Mouse (Mus musculus): ENCODE data around the gene Rbm17.
"Not testable (repeated sequence)": the region's sequence is repeated elsewhere in the genome, so short reads cannot be mapped to it uniquely, and the experiment has no call there.

Rbm17 gene

GRCm38 (mm10) chr2:11547609-11548008 lies 56.3 kb downstream of the Rbm17 start:
- TF ChIP-seq NANOG (IDR thresholded peaks at IDR 0.05; ENCODE audit: borderline replicate concordance, low read length) = no peak
- no peak for TF ChIP-seq POU5F1 (IDR thresholded peaks at IDR 0.05; ENCODE audit: borderline replicate concordance, low read length)
- peak; percentile 54 for TF ChIP-seq CTCF (conservative IDR thresholded peaks at IDR 0.05; ENCODE audit: low read length)
- H3K4me1 ChIP-seq (replicated peaks; ENCODE audit: low read depth, low read length) = peaks cover 52% of the 10 kb centered on the region
- H3K27me3 ChIP-seq (ENCODE audit: insufficient read depth, low read length) = peaks cover 27% of the 10 kb centered on the region
- H3K4me3 ChIP-seq (replicated peaks; ENCODE audit: low read length) = no peak overlapping the region
- H3K36me3 ChIP-seq (ENCODE audit: insufficient read depth, low read length) = no peaks in the 10 kb centered on the region
- peaks cover under 1% of the 10 kb centered on the region; the same call in 1 of the 2 replicates for H3K9me3 ChIP-seq (ENCODE audit: low read length)

GRCm38 (mm10) chr2:11546091-11546490 lies 57.9 kb downstream of the Rbm17 start:
- H3K4me1 ChIP-seq (replicated peaks; ENCODE audit: low read depth, low read length) = peaks cover 42% of the 10 kb centered on the region
- peaks cover 10% of the 10 kb centered on the region for H3K9me3 ChIP-seq (ENCODE audit: low read length)
- TF ChIP-seq NANOG (IDR thresholded peaks at IDR 0.05; ENCODE audit: borderline replicate concordance, low read length) = no peak
- no peak for TF ChIP-seq CTCF (conservative IDR thresholded peaks at IDR 0.05; ENCODE audit: low read length)
- TF ChIP-seq POU5F1 (IDR thresholded peaks at IDR 0.05; ENCODE audit: borderline replicate concordance, low read length) = no peak
- peaks cover 17% of the 10 kb centered on the region for H3K27me3 ChIP-seq (ENCODE audit: insufficient read depth, low read length)
- H3K4me3 ChIP-seq (replicated peaks; ENCODE audit: low read length) = peak overlapping the region; percentile 35
- no peaks in the 10 kb centered on the region for H3K36me3 ChIP-seq (ENCODE audit: insufficient read depth, low read length)

GRCm38 (mm10) chr2:11545380-11545779 lies 58.6 kb downstream of the Rbm17 start:
- Histone ChIP-seq H3K4me3 (replicated peaks; ENCODE audit: low read length) (no peak overlapping the region), H3K36me3 (ENCODE audit: insufficient read depth, low read length) (no peaks in the 10 kb centered on the region), H3K9me3 (ENCODE audit: low read length) (peaks cover 10% of the 10 kb centered on the region), H3K27me3 (ENCODE audit: insufficient read depth, low read length) (peaks cover 10% of the 10 kb centered on the region), H3K4me1 (replicated peaks; ENCODE audit: low read depth, low read length) (peaks cover 42% of the 10 kb centered on the region)
- no peak for TF ChIP-seq CTCF (conservative IDR thresholded peaks at IDR 0.05; ENCODE audit: low read length)
- TF ChIP-seq NANOG (IDR thresholded peaks at IDR 0.05; ENCODE audit: borderline replicate concordance, low read length) = no peak

GRCm38 (mm10) chr2:11544342-11544741 lies 59.6 kb downstream of the Rbm17 start:
- peaks cover 10% of the 10 kb centered on the region for H3K9me3 ChIP-seq (ENCODE audit: low read length)
- H3K27me3 ChIP-seq (ENCODE audit: insufficient read depth, low read length) = no peaks in the 10 kb centered on the region
- H3K36me3 ChIP-seq (ENCODE audit: insufficient read depth, low read length) = no peaks in the 10 kb centered on the region
- H3K4me1 ChIP-seq (replicated peaks; ENCODE audit: low read depth, low read length) = peaks cover 42% of the 10 kb centered on the region
- no peak overlapping the region for H3K4me3 ChIP-seq (replicated peaks; ENCODE audit: low read length)
- TF ChIP-seq POU5F1 (IDR thresholded peaks at IDR 0.05; ENCODE audit: borderline replicate concordance, low read length) (no peak), CTCF (conservative IDR thresholded peaks at IDR 0.05; ENCODE audit: low read length) (no peak), NANOG (IDR thresholded peaks at IDR 0.05; ENCODE audit: borderline replicate concordance, low read length) (no peak)

GRCm38 (mm10) chr2:11543158-11543557 lies 60.8 kb downstream of the Rbm17 start:
- Histone ChIP-seq H3K4me1 (replicated peaks; ENCODE audit: low read depth, low read length) (peaks cover 46% of the 10 kb centered on the region), H3K9me3 (ENCODE audit: low read length) (peaks cover 15% of the 10 kb centered on the region), H3K36me3 (ENCODE audit: insufficient read depth, low read length) (no peaks in the 10 kb centered on the region), H3K27me3 (ENCODE audit: insufficient read depth, low read length) (no peaks in the 10 kb centered on the region), H3K4me3 (replicated peaks; ENCODE audit: low read length) (no peak overlapping the region)
- peak; percentile 51 for TF ChIP-seq CTCF (conservative IDR thresholded peaks at IDR 0.05; ENCODE audit: low read length)
- no peak for TF ChIP-seq POU5F1 (IDR thresholded peaks at IDR 0.05; ENCODE audit: borderline replicate concordance, low read length)

GRCm38 (mm10) chr2:11542640-11543039 lies 61.3 kb downstream of the Rbm17 start:
- Histone ChIP-seq H3K36me3 (ENCODE audit: insufficient read depth, low read length) (no peaks in the 10 kb centered on the region), H3K4me3 (replicated peaks; ENCODE audit: low read length) (no peak overlapping the region), H3K4me1 (replicated peaks; ENCODE audit: low read depth, low read length) (peaks cover 42% of the 10 kb centered on the region), H3K9me3 (ENCODE audit: low read length) (peaks cover 15% of the 10 kb centered on the region), H3K27me3 (ENCODE audit: insufficient read depth, low read length) (no peaks in the 10 kb centered on the region)
- no peak for TF ChIP-seq POU5F1 (IDR thresholded peaks at IDR 0.05; ENCODE audit: borderline replicate concordance, low read length)
- peak; percentile 54 for TF ChIP-seq CTCF (conservative IDR thresholded peaks at IDR 0.05; ENCODE audit: low read length)

GRCm38 (mm10) chr2:11542121-11542520 lies 61.8 kb downstream of the Rbm17 start:
- Histone ChIP-seq H3K36me3 (ENCODE audit: insufficient read depth, low read length) (no peaks in the 10 kb centered on the region), H3K4me1 (replicated peaks; ENCODE audit: low read depth, low read length) (peaks cover 38% of the 10 kb centered on the region), H3K27me3 (ENCODE audit: insufficient read depth, low read length) (no peaks in the 10 kb centered on the region), H3K4me3 (replicated peaks; ENCODE audit: low read length) (no peak overlapping the region), H3K9me3 (ENCODE audit: low read length) (peaks cover 15% of the 10 kb centered on the region)
- TF ChIP-seq NANOG (IDR thresholded peaks at IDR 0.05; ENCODE audit: borderline replicate concordance, low read length) (no peak), POU5F1 (IDR thresholded peaks at IDR 0.05; ENCODE audit: borderline replicate concordance, low read length) (no peak), CTCF (conservative IDR thresholded peaks at IDR 0.05; ENCODE audit: low read length) (no peak)

GRCm38 (mm10) chr2:11541528-11541927 lies 62.4 kb downstream of the Rbm17 start:
- H3K9me3 ChIP-seq (ENCODE audit: low read length) = peaks cover 15% of the 10 kb centered on the region
- H3K4me3 ChIP-seq (replicated peaks; ENCODE audit: low read length); H3K36me3 ChIP-seq (ENCODE audit: insufficient read depth, low read length); H3K27me3 ChIP-seq (ENCODE audit: insufficient read depth, low read length): not testable (repeated sequence)
- peaks cover 32% of the 10 kb centered on the region for H3K4me1 ChIP-seq (replicated peaks; ENCODE audit: low read depth, low read length)

- H3K36me3 ChIP-seq (ENCODE audit: insufficient read depth, low read length) = no peaks in the 10 kb centered on the region
- H3K4me3 ChIP-seq (replicated peaks; ENCODE audit: low read length) = peak overlapping the region; percentile 76
- TF ChIP-seq NANOG (IDR thresholded peaks at IDR 0.05; ENCODE audit: borderline replicate concordance, low read length) (no peak), POU5F1 (IDR thresholded peaks at IDR 0.05; ENCODE audit: borderline replicate concordance, low read length) (no peak), CTCF (conservative IDR thresholded peaks at IDR 0.05; ENCODE audit: low read length) (no peak)
- H3K9me3 ChIP-seq (ENCODE audit: low read length) = 0 out of 2 replicates have a peak, but pooled peaks cover 5% of the 10 kb centered on the region
- peaks cover 3% of the 10 kb centered on the region; the same call in 1 of the 2 replicates for H3K27me3 ChIP-seq (ENCODE audit: insufficient read depth, low read length)
- peaks cover 37% of the 10 kb centered on the region for H3K4me1 ChIP-seq (replicated peaks; ENCODE audit: low read depth, low read length)
Observed at GRCm38 (mm10) chr2:11535966-11536365, 68.0 kb downstream of the Rbm17 start.

Measured in E14TG2a.4 (cell line).